Mouse (Mus musculus) lung, postnatal 0 days (tissue): ENCODE data around the gene Bfsp2.

ENCODE experiments used
- CTCF ChIP-seq: IDR thresholded peaks from 2 replicates; pipeline ENCODE4 v1.5.1; 2016; ENCODE audit warnings: antibody characterized with exemption, mild to moderate bottlenecking
- EP300 ChIP-seq: IDR thresholded peaks from 2 replicates; pipeline ENCODE4 v1.6.1; 2016; ENCODE audit warnings: antibody characterized with exemption, mild to moderate bottlenecking, control low read depth

DNA sequence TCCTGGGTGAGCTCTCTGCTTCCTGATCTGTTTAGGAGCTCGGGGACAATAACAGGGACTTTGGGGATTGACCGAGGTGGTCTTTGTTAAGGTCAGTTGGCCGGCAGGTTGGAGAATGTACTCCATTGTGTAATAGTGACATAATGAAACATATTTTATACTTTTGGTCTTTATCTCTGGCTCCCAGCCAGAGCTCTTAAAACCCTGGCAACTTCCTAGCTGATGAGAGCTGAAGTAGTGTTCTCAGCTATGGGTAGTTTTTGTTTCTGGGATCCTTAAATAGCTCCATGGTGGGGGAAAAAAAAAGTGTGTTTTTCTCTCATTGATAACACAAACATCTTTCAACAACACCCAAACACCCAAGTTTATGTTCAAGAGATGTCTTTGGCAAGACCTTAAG, 39.6 kb downstream of the Bfsp2 start:
- no peak for TF ChIP-seq EP300
- TF ChIP-seq CTCF = no peak
